Mouse (Mus musculus) heart, embryonic 16.5 days (tissue): ENCODE measurements around the gene Galt. TPM values are rescaled to one million over a fixed set of nuclear protein-coding genes. Genes with fewer than 3 reads are reported as not detected.
"Not testable (repeated sequence)": the region's sequence is repeated elsewhere in the genome, so short reads cannot be mapped to it uniquely, and the experiment has no call there.

Experiments
- ATAC-seq: fragments of 200-750 bp; cut with Nextera tagmentation; replicated peaks from 2 replicates; pipeline ENCODE4 v1.8.0; 2017; ENCODE audit warnings: moderate number of reproducible peaks; ENCODE audit not compliant: insufficient read depth, low FRiP score; ENCODE audit errors: extremely low read depth
- H3K27ac ChIP-seq: fragments of 300-500 bp; sonication (generic); 2 replicates; pipeline ENCODE4 v1.5.1; 2014; ENCODE audit warnings: mild to moderate bottlenecking, low read length, control low read depth, moderate library complexity
- H3K27me3 ChIP-seq: fragments of 300-500 bp; sonication (generic); 2 replicates; pipeline ENCODE4 v1.6.1; 2014; ENCODE audit warnings: low read length, mixed read lengths; ENCODE audit not compliant: control insufficient read depth, insufficient read depth
- H3K36me3 ChIP-seq: fragments of 300-500 bp; sonication (generic); 2 replicates; pipeline ENCODE4 v1.6.1; 2014; ENCODE audit not compliant: control insufficient read depth, insufficient read depth
- H3K4me1 ChIP-seq: fragments of 300-500 bp; sonication (generic); 2 replicates; pipeline ENCODE4 v1.6.1; 2014; ENCODE audit warnings: low read length, mixed read lengths; ENCODE audit not compliant: control insufficient read depth, insufficient read depth
- H3K4me2 ChIP-seq: fragments of 300-500 bp; sonication (generic); 2 replicates; pipeline ENCODE4 v1.6.1; 2014; ENCODE audit warnings: low read depth, mild to moderate bottlenecking, control low read depth, low read length
- H3K4me3 ChIP-seq: fragments of 300-500 bp; sonication (generic); 2 replicates; pipeline ENCODE4 v1.5.1; 2014; ENCODE audit warnings: mild to moderate bottlenecking, control low read depth, low read length
- H3K9ac ChIP-seq: fragments of 300-500 bp; sonication (generic); 2 replicates; pipeline ENCODE4 v1.6.1; 2014; ENCODE audit warnings: low read length, control low read depth
- H3K9me3 ChIP-seq: fragments of 300-500 bp; sonication (generic); replicated peaks from 2 replicates; pipeline ENCODE4 v1.6.1; 2016; ENCODE audit warnings: low read length; ENCODE audit not compliant: control insufficient read depth
- WGBS: fragments of 180-500 bp; shearing (Covaris S2); extraction: QIAGEN DNeasy Blood & Tissue Kit; methylation state at CpG from one replicate; pipeline ENCODE4 v1.1.7; 2014; 5-methylcytosine and 5-hydroxymethylcytosine counted together
- polyA plus RNA-seq: library from polyadenylated mRNA; unstranded; fragments of >200 nt; fragmentation: Nextera tagmentation; extraction: Ambion mirVana; gene quantifications from 2 replicates; pipeline ENCODE4 v1.2.1, GENCODE M21; 2015

Gene Galt
- polyA plus RNA-seq, 1 experiment from 2014 or later = 60.6 TPM

- not testable (repeated sequence) for ATAC-seq, H3K27ac ChIP-seq, H3K9me3 ChIP-seq, H3K27me3 ChIP-seq, H3K36me3 ChIP-seq, H3K4me2 ChIP-seq, H3K4me3 ChIP-seq, H3K9ac ChIP-seq, H3K4me1 ChIP-seq
- 16% methylated on average over 7 of the region's 9 CpGs for WGBS
Measured at GRCm38 (mm10) chr4:41781271-41781670, 26.2 kb downstream of the Galt start.

- H3K4me2 ChIP-seq = peak overlapping the region; percentile 36
- 11% methylated on average over 14 of the region's 21 CpGs for WGBS
Measured at GRCm38 (mm10) chr4:41781748-41782485, 26.9 kb downstream of the Galt start.

GRCm38 (mm10) chr4:41782711-41783110, 27.7 kb downstream of the Galt start:
- WGBS = 44% methylated on average over 4 of the region's 4 CpGs
- not testable (repeated sequence) for H3K4me3 ChIP-seq

More at GRCm38 (mm10) chr4:41781748-41782485, 26.9 kb downstream of the Galt start:
- H3K27ac ChIP-seq, ATAC-seq, H3K4me1 ChIP-seq, H3K27me3 ChIP-seq, H3K9me3 ChIP-seq, H3K9ac ChIP-seq, H3K36me3 ChIP-seq, H3K4me3 ChIP-seq: not testable (repeated sequence)

GRCm38 (mm10) chr4:41783197-41783596, 28.2 kb downstream of the Galt start:
- WGBS = 60% methylated on average over 3 of the region's 3 CpGs
- not testable (repeated sequence) for H3K27ac ChIP-seq, H3K4me2 ChIP-seq, H3K9me3 ChIP-seq, ATAC-seq, H3K4me3 ChIP-seq, H3K36me3 ChIP-seq, H3K27me3 ChIP-seq, H3K4me1 ChIP-seq, H3K9ac ChIP-seq

More at GRCm38 (mm10) chr4:41782711-41783110, 27.7 kb downstream of the Galt start:
- H3K36me3 ChIP-seq, H3K27me3 ChIP-seq, H3K27ac ChIP-seq, H3K9ac ChIP-seq, ATAC-seq, H3K9me3 ChIP-seq, H3K4me2 ChIP-seq, H3K4me1 ChIP-seq: not testable (repeated sequence)

Other genes with a start within 250 kb of the Galt start
- gene 1110017D15Rik, start 237.9 kb upstream of the Galt start, polyA plus RNA-seq = 1.1 and 1.2 TPM in 2 replicates
- gene Fam219a, start 185.7 kb upstream of the Galt start, polyA plus RNA-seq = 1.5 and 2.4 TPM in 2 replicates
- 2.6 and 3.6 TPM in 2 replicates for gene Dnaic1, start 185.5 kb upstream of the Galt start, polyA plus RNA-seq
- gene Enho, start 114.9 kb upstream of the Galt start, polyA plus RNA-seq = 4.7 and 5.6 TPM in 2 replicates
- 1.5 and 2.0 TPM in 2 replicates for gene Cntfr, start 58.1 kb upstream of the Galt start, polyA plus RNA-seq
- gene Il11ra1, start 55.2 kb upstream of the Galt start, polyA plus RNA-seq = 134 and 142 TPM in 2 replicates
- gene Rpp25l, start 41.7 kb upstream of the Galt start, polyA plus RNA-seq = 46.1 and 48.4 TPM in 2 replicates
- 137 and 141 TPM in 2 replicates for gene Dctn3, start 32.1 kb upstream of the Galt start, polyA plus RNA-seq
- not detected in 2 replicates for gene Arid3c, start 24.1 kb upstream of the Galt start, polyA plus RNA-seq
- 60.5 and 61.7 TPM in 2 replicates for gene Sigmar1, start 929 bp downstream of the Galt start, polyA plus RNA-seq
- gene Ccl27a, start 19.0 kb downstream of the Galt start, polyA plus RNA-seq = 40.8 and 40.9 TPM in 2 replicates
- 11.2 and 17.1 TPM in 2 replicates for gene Gm21541, start 148.4 kb downstream of the Galt start, polyA plus RNA-seq
- 1.9 and 2.4 TPM in 2 replicates for gene Gm20878, start 186.3 kb downstream of the Galt start, polyA plus RNA-seq
- 0.07 and 0.10 TPM in 2 replicates for gene Fam205a4, start 210.8 kb downstream of the Galt start, polyA plus RNA-seq